Mouse (Mus musculus) adrenal gland, postnatal 4 days (tissue): Measurements from ENCODE around the gene Dppa1. TPM values are rescaled to one million over a fixed set of nuclear protein-coding genes. Genes with fewer than 3 reads are reported as not detected.

Experiments
- total RNA-seq, 2 experiments: library from RNA; stranded (reverse); gene quantifications; 2 replicates each; pipeline ENCODE4 v1.2.3; 2021

Dppa1 gene
- total RNA-seq, 2 experiments from 2014 or later: not detected

Other genes starting within 250 kb of the Dppa1 start
- gene Itk, start 239.7 kb downstream of the Dppa1 start, total RNA-seq: under 1 TPM; 0.36 to 0.37 TPM
- not detected for gene Fam71b, start 232.7 kb downstream of the Dppa1 start, total RNA-seq
- 10 to 100 TPM; 39.3 to 39.7 TPM for gene Med7, start 192.3 kb downstream of the Dppa1 start, total RNA-seq
- 1 to 10 TPM in 1 of 2 experiments, under 1 TPM in 1; 0.98 to 1.0 TPM for gene Havcr2, start 174.3 kb downstream of the Dppa1 start, total RNA-seq
- not detected for gene Gm12169, start 105.0 kb downstream of the Dppa1 start, total RNA-seq
- gene BC053393, start 57.7 kb downstream of the Dppa1 start, total RNA-seq: not detected
- 1 to 10 TPM in 1 of 2 experiments, under 1 TPM in 1; 0.20 to 7.7 TPM for gene Timd2, start 77.8 kb upstream of the Dppa1 start, total RNA-seq
- not detected for gene Havcr1, start 105.8 kb upstream of the Dppa1 start, total RNA-seq
- gene Timd4, start 181.5 kb upstream of the Dppa1 start, total RNA-seq: 1 to 10 TPM; 1.8 to 2.8 TPM